Mouse (Mus musculus) neutrophil, adult 59 days (primary cell): Measurements from ENCODE around the gene Aif1. TPM values are rescaled to one million over a fixed set of nuclear protein-coding genes. Genes with fewer than 3 reads are reported as not detected.

Experiments used
- total RNA-seq, 2 experiments: library from RNA; stranded (reverse); gene quantifications; 1 replicate in 1 of 2; 2 replicates in 1 of 2; pipeline ENCODE4 v1.2.4; 2023

Aif1 gene
- total RNA-seq: 10 to 100 TPM; 15.4 to 17.4 TPM

GRCm38 (mm10) chr17:35175968-35176367 is at the start of gene Aif1:
Gene Aif1 (minus strand): TSS chr17:35176068.

DNA sequence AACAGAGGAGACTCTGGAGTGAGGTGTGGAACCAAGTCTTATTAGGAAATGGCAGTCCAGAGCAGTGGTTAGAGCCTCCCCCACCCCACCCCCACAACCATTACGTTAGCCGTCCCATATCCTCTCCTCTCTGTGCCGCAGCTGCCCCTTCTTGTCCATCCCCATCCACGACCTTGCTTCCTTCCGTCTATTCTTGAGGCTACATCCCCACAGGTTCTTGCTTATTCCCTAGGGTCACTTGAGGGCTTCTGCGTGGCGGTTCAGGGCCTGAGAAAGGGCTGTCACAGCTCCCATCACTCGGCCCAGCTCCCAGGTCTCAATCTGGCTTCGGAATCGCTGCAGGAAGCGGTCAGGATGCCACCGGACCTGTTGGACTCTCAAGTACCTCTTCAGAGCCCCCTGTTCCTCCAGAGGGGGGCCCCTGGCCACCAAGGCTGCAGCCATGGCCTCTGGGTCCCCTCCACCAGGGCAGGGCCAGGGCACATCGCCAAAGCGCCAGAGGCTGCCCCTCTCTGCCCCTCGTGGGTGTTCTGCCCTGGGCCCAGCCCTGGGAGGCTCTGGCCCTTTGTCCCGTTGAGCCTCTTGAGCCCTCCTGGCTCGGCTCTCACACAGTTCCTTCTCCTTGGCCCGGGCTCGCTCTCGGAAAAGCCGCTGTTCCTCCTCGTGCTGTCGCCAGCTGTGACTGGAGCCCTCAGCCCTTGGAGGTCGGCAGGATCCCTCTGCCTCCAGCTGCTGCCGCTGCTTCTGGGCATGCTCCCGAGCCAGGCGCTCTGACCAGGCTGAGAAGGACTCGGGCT is 44.5 kb upstream of the Aif1 start, which contains the start of gene Gm16181:
TSS of gene Gm16181 (plus strand) at position 679 of the 797 bp plus-strand sequence.

DNA sequence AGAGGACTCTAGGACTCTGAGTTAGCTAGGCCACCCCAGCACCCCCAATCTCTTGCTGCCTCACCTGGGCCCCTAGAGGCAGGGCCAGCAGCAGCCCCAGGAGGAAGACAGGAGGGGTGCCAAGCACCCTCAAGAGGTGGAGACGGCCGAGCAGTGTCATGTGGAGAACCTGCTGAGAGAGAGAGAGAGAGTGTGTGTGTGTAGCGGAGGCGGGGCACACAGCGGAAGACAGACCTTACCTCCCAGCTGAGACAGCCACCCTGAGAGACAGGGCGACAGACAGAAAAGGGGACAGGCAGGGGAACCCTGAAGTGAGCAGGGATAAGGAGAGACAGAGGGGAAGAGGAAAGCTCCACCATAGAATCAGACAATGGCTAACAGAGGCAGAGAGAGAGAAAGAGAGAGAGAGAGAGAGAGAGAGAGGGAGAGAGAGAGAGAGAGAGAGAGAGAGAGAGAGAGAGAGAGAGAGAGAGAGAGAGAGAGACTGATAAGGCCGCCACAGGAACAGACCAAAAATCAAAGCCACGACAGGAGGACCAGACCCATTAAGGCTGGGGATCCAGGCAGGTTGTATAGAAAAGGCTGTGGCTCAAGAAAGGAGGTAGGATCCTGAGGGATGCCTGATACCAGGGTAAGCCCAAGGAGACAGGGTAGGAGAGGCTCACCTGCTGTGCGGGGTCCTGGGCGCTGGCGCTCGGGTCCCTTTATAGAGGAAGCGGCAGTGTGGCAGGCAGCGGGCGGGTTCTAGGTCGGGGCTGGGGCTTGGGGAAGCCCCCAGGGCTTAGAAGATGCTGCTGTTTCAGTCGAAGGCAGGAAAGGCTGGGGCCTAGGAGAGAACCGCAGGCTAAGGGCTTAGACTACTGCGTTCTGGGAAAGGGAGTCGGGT is 28.9 kb upstream of the Aif1 start, which contains the start of gene Lta:
TSS of gene Lta (minus strand) at position 858 of the 886 bp plus-strand sequence.

DNA sequence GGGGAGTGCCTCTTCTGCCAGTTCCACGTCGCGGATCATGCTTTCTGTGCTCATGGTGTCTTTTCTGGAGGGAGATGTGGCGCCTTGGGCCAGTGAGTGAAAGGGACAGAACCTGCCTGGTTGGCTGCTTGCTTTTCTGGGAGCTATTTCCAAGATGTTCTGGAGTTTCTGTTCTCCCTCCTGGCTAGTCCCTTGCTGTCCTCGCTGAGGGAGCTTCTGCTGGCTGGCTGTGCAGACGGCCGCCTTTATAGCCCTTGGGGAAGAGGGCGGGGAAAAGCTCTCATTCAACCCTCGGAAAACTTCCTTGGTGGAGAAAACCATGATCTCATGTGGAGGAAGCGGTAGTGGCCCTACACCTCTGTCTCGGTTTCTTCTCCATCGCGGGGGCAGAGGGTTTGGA is 25.9 kb upstream of the Aif1 start, which contains the start of gene Tnf:
TSS of gene Tnf (minus strand) at position 221 of the 400 bp plus-strand sequence.

DNA sequence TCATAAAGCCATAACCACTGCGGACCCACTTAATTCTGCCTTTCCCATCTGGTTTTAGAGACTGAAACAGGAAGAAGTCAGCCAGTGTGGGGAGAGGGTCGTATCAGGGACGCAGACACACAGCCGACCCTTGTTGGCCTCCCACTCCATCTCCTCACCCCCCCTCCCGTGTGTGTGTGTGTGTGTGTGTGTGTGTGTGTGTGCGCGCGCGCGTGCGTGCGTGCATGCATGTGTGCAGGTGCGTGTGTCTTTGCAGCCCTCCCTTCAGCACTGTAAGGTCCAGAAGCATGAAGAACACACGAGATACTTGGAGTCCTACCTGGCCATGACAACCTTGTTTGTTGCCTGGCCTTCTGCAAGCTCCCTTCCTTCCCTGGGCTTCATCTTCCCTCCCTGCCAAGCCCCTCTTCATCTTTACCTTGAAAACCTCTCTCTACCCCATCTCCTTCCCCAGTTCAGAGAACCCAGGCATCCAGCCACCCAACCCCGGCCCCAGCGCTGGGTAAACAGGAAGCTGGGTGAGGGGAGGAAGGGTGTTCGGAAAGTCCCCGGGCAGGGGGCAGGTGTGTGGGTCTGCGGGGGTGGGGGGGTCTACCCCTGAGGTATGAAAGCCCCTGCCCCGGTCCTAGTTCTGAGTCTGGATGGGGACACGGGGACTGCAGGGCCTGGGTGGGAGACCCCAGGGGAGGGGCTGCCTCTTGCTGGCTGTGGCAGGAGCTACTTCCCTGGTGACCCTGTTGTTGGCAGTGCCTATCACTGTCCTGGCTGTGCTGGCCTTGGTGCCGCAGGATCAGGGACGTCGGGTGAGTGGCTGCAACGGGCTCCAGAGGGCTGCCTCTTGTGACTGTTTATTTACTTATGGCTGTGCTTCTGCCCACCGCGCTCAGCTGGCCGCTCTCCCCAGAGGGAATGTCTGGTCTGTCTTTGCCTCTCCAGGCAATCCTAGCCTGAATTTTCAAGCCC is 18.3 kb upstream of the Aif1 start, which contains the start of gene Ltb:
TSS of gene Ltb (plus strand) at position 559 of the 963 bp plus-strand sequence.

GRCm38 (mm10) chr17:35187959-35188610 is 12.2 kb upstream of the Aif1 start, which contains the start of gene Lst1:
Gene Lst1 (minus strand): TSS chr17:35188439.

GRCm38 (mm10) chr17:35164568-35165450 is 11.1 kb downstream of the Aif1 start, which contains the start of gene Prrc2a:
Gene Prrc2a (minus strand): TSS chr17:35164897.

DNA sequence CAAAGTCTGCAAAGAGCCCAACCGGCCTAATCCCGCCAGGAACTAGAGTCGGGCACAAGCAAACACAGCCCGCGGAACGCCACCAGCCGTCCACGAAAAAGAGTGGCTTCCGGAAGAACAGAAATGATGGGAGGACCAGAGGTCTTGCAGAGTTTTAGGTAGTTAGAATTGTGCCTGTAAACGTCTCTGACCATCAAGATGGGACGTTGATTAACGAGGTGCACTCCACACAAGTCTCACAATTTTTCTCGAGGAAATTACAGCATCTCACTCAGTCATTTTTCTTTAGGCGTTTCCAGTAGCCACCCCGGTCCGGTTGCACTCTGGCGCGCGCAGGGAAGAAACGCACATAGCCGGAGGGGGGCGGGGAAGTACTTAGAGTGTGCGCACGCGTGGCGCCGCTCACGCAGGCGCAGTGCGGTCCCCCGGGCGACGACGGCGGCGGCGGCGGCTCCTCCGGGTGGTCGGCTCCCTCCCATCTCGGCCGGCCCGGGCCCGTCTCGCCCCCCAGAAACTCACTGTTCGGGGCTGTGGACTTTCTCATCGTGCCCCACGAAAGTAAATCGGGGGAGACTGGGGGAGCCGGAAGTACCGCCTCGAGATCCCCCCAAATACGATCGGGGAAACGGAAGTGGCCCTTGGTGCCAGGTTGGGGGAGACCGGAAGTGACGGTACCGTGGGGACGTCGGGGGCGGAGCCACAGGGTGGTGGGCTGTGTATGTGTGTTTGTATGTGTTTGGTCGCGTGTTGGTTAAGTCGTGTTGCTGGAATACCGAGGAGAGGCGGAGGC is 40.9 kb downstream of the Aif1 start, which contains the start of gene Bag6:
TSS of gene Bag6 (plus strand) at position 378 of the 790 bp plus-strand sequence.

DNA sequence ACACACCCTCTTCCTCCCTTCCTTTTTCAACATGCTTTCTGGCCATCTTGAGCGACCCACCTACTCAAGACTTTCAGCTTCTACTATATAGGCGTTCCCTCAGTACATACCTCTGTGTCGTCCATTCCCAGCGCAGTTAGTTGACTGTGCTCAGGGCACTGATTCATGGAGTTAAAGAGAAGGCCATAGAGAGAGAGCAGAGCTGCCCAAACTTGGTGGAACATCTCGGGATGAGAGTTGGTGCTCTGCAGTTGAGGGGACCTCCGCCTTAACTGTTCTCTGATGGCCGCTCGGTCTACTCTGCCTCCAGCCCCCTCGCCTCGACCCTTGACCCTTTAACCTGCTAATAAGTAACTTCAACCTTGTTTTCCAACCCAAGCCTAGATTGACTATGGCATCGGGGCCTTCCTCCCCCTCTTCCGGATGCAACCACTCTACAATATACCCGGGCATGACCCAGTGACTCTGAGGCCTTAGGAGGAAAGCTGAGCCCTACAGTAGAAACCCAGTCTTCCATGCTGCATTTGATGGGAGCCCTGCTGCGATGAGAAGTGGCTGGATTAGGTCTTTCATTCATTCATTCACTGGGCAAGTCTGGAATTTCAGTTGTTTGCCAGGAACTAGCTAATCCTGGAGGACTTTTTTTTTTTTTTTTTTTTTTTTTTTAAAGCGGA is 44.2 kb downstream of the Aif1 start, which contains the start of gene Apom:
TSS of gene Apom (minus strand) at position 551 of the 674 bp plus-strand sequence.

GRCm38 (mm10) chr17:35126206-35126611 is 49.7 kb downstream of the Aif1 start, which contains the start of gene D17H6S53E:
Gene D17H6S53E (plus strand): TSS chr17:35126373.

GRCm38 (mm10) chr17:35121871-35122303 is 54.0 kb downstream of the Aif1 start, which contains the start of gene Csnk2b:
Gene Csnk2b (minus strand): TSS chr17:35122053.

GRCm38 (mm10) chr17:35121143-35121799 is 54.6 kb downstream of the Aif1 start, which contains the start of gene Gpank1:
Gene Gpank1 (plus strand): TSS chr17:35121455.

Other genes starting within 250 kb of the Aif1 start
- gene Neu1, start 244.8 kb downstream of the Aif1 start, total RNA-seq: 10 to 100 TPM; 71.5 to 75.3 TPM
- gene Hspa1b, start 216.8 kb downstream of the Aif1 start, total RNA-seq: 10 to 100 TPM in 1 of 2 experiments, 1 to 10 TPM in 1; 6.4 to 28.6 TPM
- not detected for gene Gm20481, start 206.2 kb downstream of the Aif1 start, total RNA-seq
- gene Hspa1a, start 203.9 kb downstream of the Aif1 start, total RNA-seq: 10 to 100 TPM; 14.6 to 41.1 TPM
- gene Hspa1l, start 203.4 kb downstream of the Aif1 start, total RNA-seq: not detected
- gene Lsm2, start 194.2 kb downstream of the Aif1 start, total RNA-seq: 10 to 100 TPM; 29.9 to 39.2 TPM
- gene Vars, start 175.1 kb downstream of the Aif1 start, total RNA-seq: 10 to 100 TPM; 61.3 to 70.3 TPM
- gene Vwa7, start 159.5 kb downstream of the Aif1 start, total RNA-seq: not detected
- gene Sapcd1, start 148.1 kb downstream of the Aif1 start, total RNA-seq: under 1 TPM; 0.82 to 0.84 TPM
- gene Msh5, start 129.3 kb downstream of the Aif1 start, total RNA-seq: 1 to 10 TPM; 6.7 to 8.8 TPM
- gene Clic1, start 126.1 kb downstream of the Aif1 start, total RNA-seq: 100 to 1,000 TPM; 271 to 302 TPM
- gene Ddah2, start 117.0 kb downstream of the Aif1 start, total RNA-seq: 1 to 10 TPM; 3.4 to 4.6 TPM
- not detected for gene Ly6g6c, start 110.7 kb downstream of the Aif1 start, total RNA-seq
- gene Mpig6b, start 109.9 kb downstream of the Aif1 start, total RNA-seq: under 1 TPM; 0.64 to 0.93 TPM
- not detected for gene Ly6g6e, start 99.2 kb downstream of the Aif1 start, total RNA-seq
- not detected for gene Ly6g6d, start 98.0 kb downstream of the Aif1 start, total RNA-seq
- under 1 TPM; 0.31 to 0.55 TPM for gene Ly6g6f, start 90.5 kb downstream of the Aif1 start, total RNA-seq
- gene Abhd16a, start 86.8 kb downstream of the Aif1 start, total RNA-seq: 10 to 100 TPM; 48.8 to 54.6 TPM
- gene Ly6g5c, start 67.8 kb downstream of the Aif1 start, total RNA-seq: not detected
- 10 to 100 TPM; 15.2 to 16.0 TPM for gene Ly6g5b, start 60.6 kb downstream of the Aif1 start, total RNA-seq
- gene Gpank1, start 54.6 kb downstream of the Aif1 start, total RNA-seq: 10 to 100 TPM; 25.6 to 26.4 TPM
- 100 to 1,000 TPM; 171 to 190 TPM for gene Csnk2b, start 54.0 kb downstream of the Aif1 start, total RNA-seq
- gene D17H6S53E, start 49.7 kb downstream of the Aif1 start, total RNA-seq: 10 to 100 TPM; 17.0 to 23.1 TPM
- gene Apom, start 44.0 kb downstream of the Aif1 start, total RNA-seq: not detected
- gene Bag6, start 40.9 kb downstream of the Aif1 start, total RNA-seq: 100 to 1,000 TPM; 245 to 298 TPM
- gene Prrc2a, start 11.2 kb downstream of the Aif1 start, total RNA-seq: 100 to 1,000 TPM; 187 TPM
- 100 to 1,000 TPM; 614 to 632 TPM for gene Lst1, start 12.4 kb upstream of the Aif1 start, total RNA-seq
- gene Ltb, start 18.4 kb upstream of the Aif1 start, total RNA-seq: 10 to 100 TPM; 89.3 to 97.8 TPM
- 10 to 100 TPM; 62.5 to 72.6 TPM for gene Tnf, start 25.9 kb upstream of the Aif1 start, total RNA-seq
- under 1 TPM in 1 of 2 experiments, not detected in 1; 0.26 TPM for gene Lta, start 29.3 kb upstream of the Aif1 start, total RNA-seq
- gene Gm16181, start 44.8 kb upstream of the Aif1 start, total RNA-seq: under 1 TPM in 1 of 2 experiments, not detected in 1; 0.75 TPM
- 1 to 10 TPM; 2.2 to 3.4 TPM for gene Atp6v1g2, start 57.6 kb upstream of the Aif1 start, total RNA-seq
- 10 to 100 TPM; 21.5 to 22.1 TPM for gene Nfkbil1, start 59.7 kb upstream of the Aif1 start, total RNA-seq
- gene Ddx39b, start 65.7 kb upstream of the Aif1 start, total RNA-seq: 100 to 1,000 TPM; 206 to 207 TPM
- gene H2-D1, start 86.7 kb upstream of the Aif1 start, total RNA-seq: 1,000 to 10,000 TPM; 1,338 to 1,458 TPM
- gene H2-Q1, start 144.3 kb upstream of the Aif1 start, total RNA-seq: 1 to 10 TPM; 5.6 to 6.6 TPM
- 1 to 10 TPM; 6.4 to 7.1 TPM for gene H2-Q2, start 166.2 kb upstream of the Aif1 start, total RNA-seq
- gene H2-Q4, start 203.5 kb upstream of the Aif1 start, total RNA-seq: 10 to 100 TPM; 62.2 to 73.9 TPM
- gene H2-Q6, start 248.8 kb upstream of the Aif1 start, total RNA-seq: 10 to 100 TPM; 12.6 to 13.8 TPM